Mouse (Mus musculus) left cerebral cortex, postnatal 25 days (tissue): Measurements from ENCODE around the gene Slc8a1. TPM values are rescaled to one million over a fixed set of nuclear protein-coding genes. Genes with fewer than 3 reads are reported as not detected.

ENCODE experiments used
- DNase-seq, 2 experiments: peaks; one replicate each; pipeline ENCODE4 v3.0.0; 2022; ENCODE audit warnings: low spot score in 2 of 2, mixed read lengths in 1 of 2
- intact Hi-C: fragments of 180-260 bp; cut with DNase I; formaldehyde crosslinking; loops from one replicate; pipeline ENCODE4 v1.15.1; 2025
- total RNA-seq, 2 experiments: library from RNA; stranded (reverse); gene quantifications; 2 replicates each; pipeline ENCODE4 v1.2.3; 2021

The Slc8a1 gene
- total RNA-seq = 100 to 1,000 TPM; 213 to 244 TPM

- DNase-seq = peak; percentile 60 to 90
- intact Hi-C loops = no loop called here
Observed at GRCm38 (mm10) chr17:81738311-81738755, at the start of gene Slc8a1. Gene Slc8a1, minus strand, starts transcription at chr17:81738377.

GRCm38 (mm10) chr17:81787350-81787749, 49.2 kb upstream of the Slc8a1 start:
- intact Hi-C loops = loop anchor here (5.0 to 10.0 kb wide), 2 partner anchors 123 to 310 kb away; no protein-coding TSS in a partner anchor
- DNase-seq = peak; percentile 20 to 48

GRCm38 (mm10) chr17:81782326-81782725, 44.1 kb upstream of the Slc8a1 start:
- DNase-seq = peak in 1 of 2 experiments; percentile 9
- intact Hi-C loops = loop anchor here (10.0 kb wide), 1 partner anchor 118 kb away; no protein-coding TSS in a partner anchor

GRCm38 (mm10) chr17:81781491-81781890, 43.3 kb upstream of the Slc8a1 start:
- intact Hi-C loops = loop anchor here (10.0 kb wide), 1 partner anchor 117 kb away; no protein-coding TSS in a partner anchor
- no peak for DNase-seq

GRCm38 (mm10) chr17:81779883-81780282, 41.7 kb upstream of the Slc8a1 start:
- intact Hi-C loops = loop anchor here (10.0 kb wide), 1 partner anchor 115 kb away; no protein-coding TSS in a partner anchor
- DNase-seq = no peak

GRCm38 (mm10) chr17:81750664-81751063, 12.5 kb upstream of the Slc8a1 start:
- DNase-seq = no peak
- intact Hi-C loops = no loop called here

- intact Hi-C loops = no loop called here
- no peak for DNase-seq
Observed at GRCm38 (mm10) chr17:81743034-81743433, 4.9 kb upstream of the Slc8a1 start.

GRCm38 (mm10) chr17:81740576-81740975, 2.4 kb upstream of the Slc8a1 start:
- no peak for DNase-seq
- intact Hi-C loops = no loop called here

GRCm38 (mm10) chr17:81737779-81738178, 398 bp downstream of the Slc8a1 start:
- intact Hi-C loops = loop anchor here (2.0 kb wide), 1 partner anchor 67 kb away; no protein-coding TSS in a partner anchor
- no peak for DNase-seq

GRCm38 (mm10) chr17:81737309-81737708, 868 bp downstream of the Slc8a1 start:
- no peak for DNase-seq
- intact Hi-C loops = loop anchor here (2.0 kb wide), 1 partner anchor 67 kb away; no protein-coding TSS in a partner anchor

GRCm38 (mm10) chr17:81735583-81735982, 2.6 kb downstream of the Slc8a1 start:
- no peak for DNase-seq
- intact Hi-C loops = no loop called here

GRCm38 (mm10) chr17:81729891-81730290, 8.3 kb downstream of the Slc8a1 start:
- intact Hi-C loops = no loop called here

GRCm38 (mm10) chr17:81712273-81712751, 25.9 kb downstream of the Slc8a1 start:
- DNase-seq = no peak
- intact Hi-C loops = no loop called here

More at GRCm38 (mm10) chr17:81729891-81730290, 8.3 kb downstream of the Slc8a1 start:
- DNase-seq = no peak

GRCm38 (mm10) chr17:81704761-81705160, 33.4 kb downstream of the Slc8a1 start:
- DNase-seq = no peak
- intact Hi-C loops = no loop called here

- intact Hi-C loops = no loop called here
- DNase-seq = no peak
Observed at GRCm38 (mm10) chr17:81703258-81703657, 34.9 kb downstream of the Slc8a1 start.

- DNase-seq = no peak
- intact Hi-C loops = no loop called here
Observed at GRCm38 (mm10) chr17:81701701-81702100, 36.5 kb downstream of the Slc8a1 start.

- DNase-seq = no peak
- intact Hi-C loops = no loop called here
Observed at GRCm38 (mm10) chr17:81698789-81699188, 39.4 kb downstream of the Slc8a1 start.

GRCm38 (mm10) chr17:81697695-81698094, 40.5 kb downstream of the Slc8a1 start:
- DNase-seq = no peak
- intact Hi-C loops = no loop called here

GRCm38 (mm10) chr17:81694977-81695376, 43.2 kb downstream of the Slc8a1 start:
- intact Hi-C loops = no loop called here

GRCm38 (mm10) chr17:81679616-81680015, 58.6 kb downstream of the Slc8a1 start:
- no peak for DNase-seq
- intact Hi-C loops = loop anchor here (10.0 kb wide), 1 partner anchor 1175 kb away; no protein-coding TSS in a partner anchor

More at GRCm38 (mm10) chr17:81694977-81695376, 43.2 kb downstream of the Slc8a1 start:
- no peak for DNase-seq

GRCm38 (mm10) chr17:81677450-81677849, 60.7 kb downstream of the Slc8a1 start:
- DNase-seq = no peak
- intact Hi-C loops = loop anchor here (10.0 kb wide), 1 partner anchor 1177 kb away; no protein-coding TSS in a partner anchor
